In genomic region chr5:65697836-65698758, GRCm38 (mm10) we compare ENCODE assay signal across 8 mouse cellular contexts. TPM values are rescaled to one million over a fixed set of nuclear protein-coding genes. Genes with fewer than 3 reads are reported as not detected.
DNase-seq lines count a peak whose midpoint lies in the region; ATAC-seq and TF ChIP-seq lines count a peak whose summit lies in the region.

Gene Pds5a (minus strand): TSS chr5:65698273.

- DNase-seq in ES-CJ7 (ENCODE audit: low read depth, low spot score) = peak; percentile 81
- DNase-seq in cerebellum, adult 11 months = peak; percentile 81
- DNase-seq in heart, postnatal 25 days (ENCODE audit: low spot score) = peak; percentile 78
- DNase-seq in layer of hippocampus, adult 18-20 months (ENCODE audit: low spot score in 2 of 2) = peak; percentile 76 to 84
- peak; percentile 84 for DNase-seq in lung, adult 2 months
- DNase-seq in thymus, adult 18-20 months = peak; percentile 75

- peaks cover 29% of the 10 kb centered on the region for H3K4me1 ChIP-seq in forebrain, embryonic 15.5 days
- peaks cover 3% of the 10 kb centered on the region; the same call in 1 of the 2 replicates for H3K4me1 ChIP-seq in lung, adult 2 months (ENCODE audit: control insufficient read depth, insufficient read depth, low read length)

- no peaks in the 10 kb centered on the region for H3K27me3 ChIP-seq in forebrain, embryonic 15.5 days

- peak within 1 kb of the TSS; percentile 97 for H3K27ac ChIP-seq in forebrain, embryonic 15.5 days (replicated peaks)

- WGBS in forebrain, embryonic 15.5 days = under 1% methylated on average over 95 of the region's 140 CpGs
- 2% methylated on average over 135 of the region's 140 CpGs for WGBS in lung, adult 2 months

- peak within 1 kb of the TSS; percentile 97 for H3K9ac ChIP-seq in forebrain, embryonic 15.5 days (replicated peaks)

- peak; percentile 94 for ATAC-seq in forebrain, embryonic 15.5 days (replicated peaks)
- ATAC-seq in neutrophil, adult 5-6 weeks (ENCODE audit: extremely low read depth, insufficient number of reproducible peaks, low FRiP score, poor library complexity, severe bottlenecking) = peak; percentile 72

- H3K4me3 ChIP-seq in forebrain, embryonic 15.5 days = peak within 1 kb of the TSS; percentile 98
- H3K4me3 ChIP-seq in lung, adult 2 months (replicated peaks; ENCODE audit: extremely low read depth, low read depth, low read length) = peak within 1 kb of the TSS; percentile 80

- no peak; the same call in 1 of the 2 replicates for TF ChIP-seq POLR2A in lung, adult 2 months (IDR thresholded peaks at IDR 0.05; ENCODE audit: borderline replicate concordance, extremely low read depth, low read depth, low read length)

- H3K4me2 ChIP-seq in forebrain, embryonic 15.5 days (replicated peaks) = peak within 1 kb of the TSS; percentile 52

- H3K36me3 ChIP-seq in forebrain, embryonic 15.5 days = no peaks in the 10 kb centered on the region

- H3K9me3 ChIP-seq in forebrain, embryonic 15.5 days = no peaks in the 10 kb centered on the region

- no peak for TF ChIP-seq CTCF in lung, adult 2 months (IDR thresholded peaks at IDR 0.05; ENCODE audit: insufficient read depth, low read length)

- intact Hi-C loops in heart, postnatal 25 days (cut with DNase I) = loop anchor here (2.0 to 5.0 kb wide), 3 partner anchors 64 to 206 kb away; partner anchors contain the start of genes Gm43552 and N4bp2

RNA-seq across cellular contexts. Expression of gene Pds5a, which starts in this region (rescaled TPM):
- 59.8 and 68.3 TPM in 2 replicates for polyA plus RNA-seq in forebrain, embryonic 15.5 days (2015; fragmentation: Nextera tagmentation; extraction: Ambion mirVana)
- 10 to 100 TPM; 59.5 to 60.2 TPM for total RNA-seq in heart, postnatal 25 days (2021)
- total RNA-seq in layer of hippocampus, adult 18-20 months (2021) = 10 to 100 TPM; 79.3 to 80.0 TPM
- polyA plus RNA-seq in lung, adult 2 months (2012; rRNA removed) = 12.7 and 19.4 TPM in 2 replicates
- 224 and 259 TPM in 2 replicates for total RNA-seq in neutrophil, adult 5-6 weeks (2017)

Comparison
In these comparisons a context has a peak if more than half of its experiments do, and no peak if none do; other contexts are left out.
1. Peak in every context shown above with its lines: DNase-seq, ATAC-seq, H3K4me3 ChIP-seq and H3K27ac ChIP-seq.